Comparison of ENCODE assay signal across 15 mouse cellular contexts in the genomic region with DNA sequence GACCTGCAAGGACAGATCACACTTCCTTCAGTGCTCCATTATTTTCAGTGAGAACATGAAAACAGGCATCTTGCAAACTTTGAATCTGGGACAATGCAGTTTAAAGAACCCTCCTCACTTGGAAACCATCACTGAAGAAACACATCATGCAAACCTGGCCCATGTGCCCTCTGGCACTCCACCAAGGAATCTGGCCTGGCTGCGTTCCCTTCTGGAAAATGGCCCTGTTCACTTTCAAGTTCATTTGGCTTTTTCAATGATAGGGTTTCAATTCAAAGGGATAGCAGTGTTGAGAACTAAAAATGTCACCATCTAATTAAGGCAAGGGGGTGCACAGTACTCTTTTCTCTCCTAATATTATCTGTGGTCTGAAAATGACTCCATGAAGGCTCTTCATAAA.
DNase-seq lines count a peak whose midpoint lies in the region; ATAC-seq and TF ChIP-seq lines count a peak whose summit lies in the region.
"Had no signal": no experiment of that assay in that cellular context is flagged by ENCODE, and none has a peak within 500 bp of the region (broad histone marks: within the 10 kb centered on the region; RNA-seq: fewer than 3 reads in every experiment).

No protein-coding gene starts in this region.

- H3K27me3 ChIP-seq in forebrain, embryonic 16.5 days (replicated peaks; ENCODE audit: control insufficient read depth, insufficient read depth, low read length) = no peaks in the 10 kb centered on the region
- H3K27me3 ChIP-seq in forebrain, embryonic 10.5 days (ENCODE audit: poor library complexity, severe bottlenecking) = no peaks in the 10 kb centered on the region
- no peaks in the 10 kb centered on the region for H3K27me3 ChIP-seq in stomach, postnatal 0 days (ENCODE audit: control insufficient read depth, insufficient read depth, low read length)

- intact Hi-C loops in left cerebral cortex, postnatal 4 days (cut with DNase I) = no loop called here
- intact Hi-C loops in left cerebral cortex, postnatal 25 days (cut with DNase I) = loop anchor here (5.0 kb wide), 1 partner anchor 140 kb away; no protein-coding TSS in a partner anchor

- no peak for DNase-seq in forebrain, embryonic 10.5 days (ENCODE audit: extremely low spot score, low spot score)
- peak; percentile 64 for DNase-seq in left cerebral cortex, postnatal 4 days
- DNase-seq in left cerebral cortex, postnatal 25 days (ENCODE audit: low spot score in 2 of 2) = no peak
- peak; percentile 79 for DNase-seq in Muller cell, postnatal 12 days (ENCODE audit: inconsistent ontology term)
- peak; percentile 32 for DNase-seq in brain, adult 2 months (ENCODE audit: low read depth, low spot score)
- DNase-seq in stomach, postnatal 0 days (ENCODE audit: low spot score) = no peak
- DNase-seq: gastrocnemius, postnatal 36 days; kidney, postnatal 10 days; spleen, adult 18-20 months; thymus, adult 18-20 months had no signal

- peak; percentile 30; the same call in 1 of the 2 replicates for ATAC-seq in forebrain, embryonic 16.5 days
- ATAC-seq in stomach, postnatal 0 days (ENCODE audit: low FRiP score, low TSS enrichment) = no peak
- ATAC-seq: hindbrain, embryonic 16.5 days had no signal

- no peak overlapping the region for H3K27ac ChIP-seq in forebrain, embryonic 16.5 days (ENCODE audit: low read length)
- no peak overlapping the region for H3K27ac ChIP-seq in forebrain, embryonic 10.5 days
- H3K27ac ChIP-seq in stomach, postnatal 0 days (replicated peaks) = no peak overlapping the region
- H3K27ac ChIP-seq: embryonic facial prominence, embryonic 10.5 days; macrophage had no signal

- no peak for TF ChIP-seq CTCF in stomach, postnatal 0 days (IDR thresholded peaks at IDR 0.05; ENCODE audit: low read depth)

- TF ChIP-seq EP300 in stomach, postnatal 0 days (optimal IDR thresholded peaks at IDR 0.05) = no peak

- H3K36me3 ChIP-seq in forebrain, embryonic 16.5 days (ENCODE audit: control insufficient read depth, insufficient read depth) = no peaks in the 10 kb centered on the region
- H3K36me3 ChIP-seq in forebrain, embryonic 10.5 days (replicated peaks) = no peaks in the 10 kb centered on the region
- H3K36me3 ChIP-seq in stomach, postnatal 0 days (ENCODE audit: control insufficient read depth, insufficient read depth, low read length) = no peaks in the 10 kb centered on the region
- H3K36me3 ChIP-seq: embryonic facial prominence, embryonic 10.5 days had no signal

- H3K9me3 ChIP-seq in forebrain, embryonic 16.5 days (ENCODE audit: control insufficient read depth, low read length) = no peaks in the 10 kb centered on the region
- H3K9me3 ChIP-seq in forebrain, embryonic 10.5 days = no peaks in the 10 kb centered on the region
- H3K9me3 ChIP-seq in stomach, postnatal 0 days (ENCODE audit: control insufficient read depth, low read length) = no peaks in the 10 kb centered on the region
- H3K9me3 ChIP-seq: embryonic facial prominence, embryonic 10.5 days had no signal

- H3K4me1 ChIP-seq in forebrain, embryonic 16.5 days (replicated peaks; ENCODE audit: control insufficient read depth, insufficient read depth, low read length) = peaks cover 8% of the 10 kb centered on the region
- no peaks in the 10 kb centered on the region for H3K4me1 ChIP-seq in forebrain, embryonic 10.5 days
- no peaks in the 10 kb centered on the region for H3K4me1 ChIP-seq in stomach, postnatal 0 days (replicated peaks; ENCODE audit: control insufficient read depth, insufficient read depth)
- H3K4me1 ChIP-seq: embryonic facial prominence, embryonic 10.5 days had no signal

- H3K4me2 ChIP-seq in forebrain, embryonic 16.5 days (ENCODE audit: low read length) = no peak overlapping the region
- no peak overlapping the region for H3K4me2 ChIP-seq in stomach, postnatal 0 days (replicated peaks; ENCODE audit: low read depth)

- H3K4me3 ChIP-seq in forebrain, embryonic 16.5 days (replicated peaks; ENCODE audit: low read length) = no peak overlapping the region
- no peak overlapping the region for H3K4me3 ChIP-seq in forebrain, embryonic 10.5 days
- H3K4me3 ChIP-seq in stomach, postnatal 0 days (ENCODE audit: low read depth, low read length) = no peak overlapping the region
- H3K4me3 ChIP-seq: embryonic facial prominence, embryonic 10.5 days; myocyte had no signal

- H3K9ac ChIP-seq in forebrain, embryonic 16.5 days (replicated peaks; ENCODE audit: low read depth, low read length) = no peak overlapping the region
- no peak overlapping the region for H3K9ac ChIP-seq in stomach, postnatal 0 days (ENCODE audit: low read length)

- 20% methylated on average over 1 of the region's 1 CpGs for WGBS in forebrain, embryonic 16.5 days
- WGBS in forebrain, embryonic 10.5 days = 94% methylated on average over 1 of the region's 1 CpGs
- WGBS in stomach, postnatal 0 days = 56% methylated on average over 1 of the region's 1 CpGs

Comparison
In these comparisons a context has a peak if more than half of its experiments do, and no peak if none do; other contexts are left out.
1. DNase-seq: peak in left cerebral cortex, postnatal 4 days (single experiment), Muller cell, postnatal 12 days (single experiment) and brain, adult 2 months (single experiment); none in forebrain, embryonic 10.5 days (single experiment), left cerebral cortex, postnatal 25 days (0 of 2) and stomach, postnatal 0 days (single experiment).